Mouse (Mus musculus): ENCODE measurements around the gene Lrfn4.

The Lrfn4 gene

DNA sequence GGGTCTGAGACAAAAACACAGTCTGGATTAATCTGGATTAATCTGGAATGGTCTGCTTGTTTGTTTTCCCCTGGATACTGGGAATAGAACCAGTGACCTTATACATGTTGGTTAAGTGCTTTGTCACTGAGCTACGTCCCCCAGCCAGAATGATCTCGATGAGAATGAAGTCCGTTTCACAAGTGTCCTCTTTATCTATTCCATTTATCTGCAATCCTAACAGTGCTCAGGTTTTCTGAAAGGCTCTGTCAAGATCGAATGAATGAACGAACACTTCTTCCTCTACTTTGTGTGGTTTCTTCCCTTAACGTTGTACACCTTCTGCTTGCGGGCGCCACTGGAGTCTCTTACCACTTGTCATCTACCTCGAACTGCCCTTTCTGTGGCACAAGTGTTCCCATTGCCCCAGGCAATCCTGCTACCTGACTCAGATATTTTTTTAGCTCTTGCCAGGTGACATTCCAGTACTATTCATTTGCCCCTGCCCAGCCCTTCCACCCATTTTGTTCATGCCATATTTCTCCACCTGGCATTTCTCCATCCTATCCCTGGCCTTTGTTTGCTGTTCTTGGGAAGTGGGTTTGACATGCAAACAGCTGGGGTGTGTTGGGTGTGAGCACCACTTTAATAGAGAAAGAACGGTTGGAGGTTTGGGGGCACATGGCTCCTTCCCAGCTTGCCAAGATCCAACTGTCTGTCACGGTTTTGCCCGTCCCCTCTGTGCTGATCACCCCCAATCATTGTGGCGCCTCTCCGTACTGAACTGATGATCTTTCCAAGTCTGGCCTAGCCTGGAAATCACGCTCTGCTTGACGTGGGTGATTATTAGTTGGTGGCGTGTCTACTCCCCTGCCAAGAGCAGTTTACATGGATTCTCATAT, 45.9 kb downstream of the Lrfn4 start:
- DNase-seq (ENCODE audit: low spot score), result no peak

GRCm38 (mm10) chr19:4568832-4569231, 46.6 kb downstream of the Lrfn4 start:
- no peak for DNase-seq (ENCODE audit: low spot score)

- no peak for DNase-seq (ENCODE audit: low spot score)
Observed at GRCm38 (mm10) chr19:4567665-4568064, 47.8 kb downstream of the Lrfn4 start.

GRCm38 (mm10) chr19:4566880-4567279, 48.6 kb downstream of the Lrfn4 start:
- no peak for DNase-seq (ENCODE audit: low spot score)

DNA sequence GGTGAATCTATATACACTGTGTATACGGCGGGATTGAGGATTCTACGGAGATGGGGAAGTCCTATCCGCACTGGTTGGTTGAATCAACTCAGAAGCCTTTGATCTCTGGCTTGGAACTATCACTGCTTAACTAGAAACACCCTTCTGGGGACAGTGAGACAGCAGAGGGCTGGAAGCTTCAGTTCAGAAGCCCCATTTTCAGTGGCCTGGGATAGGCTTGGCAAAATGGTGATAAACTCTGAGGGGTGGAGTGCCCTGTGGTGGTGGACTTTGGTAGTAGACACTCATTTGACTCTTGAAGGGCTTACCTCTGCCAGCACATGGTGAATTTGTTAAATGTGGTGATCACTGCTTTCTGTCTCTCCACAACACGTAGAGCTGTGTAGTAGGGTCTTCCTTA, 49.8 kb downstream of the Lrfn4 start:
- DNase-seq (ENCODE audit: low spot score), result no peak
